Mouse (Mus musculus): Measurements from ENCODE around the gene Uggt2.

- no peak for TF ChIP-seq POLR2A (IDR thresholded peaks at IDR 0.05; ENCODE audit: extremely low read depth, insufficient read depth, low read length)
- TF ChIP-seq CTCF (IDR thresholded peaks at IDR 0.05; ENCODE audit: low read depth, low read length) = no peak
Observed at GRCm38 (mm10) chr14:119052361-119052760, 46.9 kb downstream of the Uggt2 start.
